Mouse (Mus musculus): Measurements from ENCODE around the gene Tbc1d7. TPM values are rescaled to one million over a fixed set of nuclear protein-coding genes. Genes with fewer than 3 reads are reported as not detected.

Tbc1d7 gene
- 20.2 and 23.7 TPM in 2 replicates for polyA plus RNA-seq (2012; rRNA removed; ENCODE audit: low replicate concordance)

DNA sequence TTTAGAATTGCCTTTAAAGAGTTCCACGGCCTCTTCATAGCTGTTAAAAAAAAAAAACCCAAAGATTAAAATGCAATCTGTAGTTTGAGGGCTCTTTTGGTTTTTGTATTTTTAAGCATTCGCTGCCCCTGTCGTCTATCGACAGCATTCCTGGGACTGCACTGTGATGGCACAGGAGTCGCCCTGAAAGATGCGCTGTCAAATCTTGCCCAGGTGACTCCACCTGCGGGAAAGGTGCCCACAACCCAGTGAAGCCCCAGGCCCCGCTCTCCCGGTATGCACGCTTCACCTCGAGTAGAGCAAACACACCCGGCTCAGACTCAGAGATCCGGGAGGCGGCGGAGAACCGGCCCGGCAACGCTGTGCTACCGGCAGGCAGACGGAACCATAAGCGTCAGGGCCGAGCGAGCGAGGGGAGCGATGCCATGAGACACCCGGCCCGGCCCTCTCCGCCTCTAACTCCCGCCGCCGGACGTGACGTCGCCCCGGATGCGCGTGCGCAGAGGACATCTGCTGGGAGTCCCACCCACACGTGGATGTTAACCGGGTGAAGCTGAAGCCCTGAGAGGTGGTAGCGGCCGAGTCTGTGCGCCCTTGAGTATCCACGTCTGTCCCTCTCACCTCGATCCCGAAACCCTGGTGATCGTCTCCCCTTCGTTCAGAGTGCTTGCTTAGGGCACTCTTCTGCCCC is at the start of gene Tbc1d7:
Gene Tbc1d7, minus strand, starts transcription at position 482 of the 691 bp plus-strand sequence.

Other genes starting within 250 kb of the Tbc1d7 start
- gene Gfod1, start 132.7 kb upstream of the Tbc1d7 start, polyA plus RNA-seq (2012; rRNA removed; ENCODE audit: low replicate concordance), result 5.1 and 10.3 TPM in 2 replicates
- gene Sirt5, start 194.0 kb upstream of the Tbc1d7 start, polyA plus RNA-seq (2012; rRNA removed; ENCODE audit: low replicate concordance), result 13.5 and 20.5 TPM in 2 replicates
- gene Nol7, start 226.9 kb upstream of the Tbc1d7 start, polyA plus RNA-seq (2012; rRNA removed; ENCODE audit: low replicate concordance), result 29.8 and 50.7 TPM in 2 replicates